Mouse (Mus musculus): ENCODE results near the gene Vmo1. TPM values are rescaled to one million over a fixed set of nuclear protein-coding genes. Genes with fewer than 3 reads are reported as not detected.
"Not testable (repeated sequence)": the region's sequence is repeated elsewhere in the genome, so short reads cannot be mapped to it uniquely, and the experiment has no call there.

Vmo1 gene
- polyA plus RNA-seq, 1 experiment from 2014 or later = not detected

DNA sequence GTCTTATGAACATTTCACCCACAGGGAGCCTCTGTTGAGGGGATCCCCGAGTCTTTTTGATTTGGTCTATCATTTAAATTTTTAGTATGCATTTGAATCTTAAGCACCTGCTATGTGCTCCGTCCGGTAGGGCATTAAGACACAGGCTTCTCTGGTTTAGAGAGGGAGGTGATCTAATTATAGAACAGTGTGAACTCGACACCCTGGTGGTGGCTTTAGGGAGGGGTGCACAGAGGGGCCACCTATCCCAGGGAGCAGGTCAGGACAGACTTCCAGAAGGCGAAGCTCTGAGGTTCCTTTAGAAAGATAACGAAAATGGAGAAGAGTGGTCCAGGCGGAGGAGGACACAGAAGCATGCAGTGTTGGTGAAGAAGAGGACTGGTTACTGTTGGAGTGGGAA is 30.1 kb upstream of the Vmo1 start:
- Histone ChIP-seq H3K27me3 (ENCODE audit: control insufficient read depth, insufficient read depth, low read length) (peaks cover 8% of the 10 kb centered on the region; the same call in 1 of the 2 replicates), H3K4me1 (ENCODE audit: control insufficient read depth, insufficient read depth, low read length) (no peaks in the 10 kb centered on the region), H3K4me2 (ENCODE audit: low read length) (no peak overlapping the region), H3K27ac (replicated peaks; ENCODE audit: low read depth, low read length) (no peak overlapping the region), H3K4me3 (replicated peaks; ENCODE audit: low read depth, low read length) (no peak overlapping the region), H3K36me3 (ENCODE audit: control insufficient read depth, insufficient read depth, low read length) (no peaks in the 10 kb centered on the region), H3K9me3 (ENCODE audit: control insufficient read depth, low read length) (no peaks in the 10 kb centered on the region), H3K9ac (replicated peaks; ENCODE audit: low read length) (no peak overlapping the region)
- no peak for DNase-seq
- ATAC-seq (ENCODE audit: low FRiP score, low TSS enrichment) = no peak
- 72% methylated on average over 7 of the region's 7 CpGs for WGBS

DNA sequence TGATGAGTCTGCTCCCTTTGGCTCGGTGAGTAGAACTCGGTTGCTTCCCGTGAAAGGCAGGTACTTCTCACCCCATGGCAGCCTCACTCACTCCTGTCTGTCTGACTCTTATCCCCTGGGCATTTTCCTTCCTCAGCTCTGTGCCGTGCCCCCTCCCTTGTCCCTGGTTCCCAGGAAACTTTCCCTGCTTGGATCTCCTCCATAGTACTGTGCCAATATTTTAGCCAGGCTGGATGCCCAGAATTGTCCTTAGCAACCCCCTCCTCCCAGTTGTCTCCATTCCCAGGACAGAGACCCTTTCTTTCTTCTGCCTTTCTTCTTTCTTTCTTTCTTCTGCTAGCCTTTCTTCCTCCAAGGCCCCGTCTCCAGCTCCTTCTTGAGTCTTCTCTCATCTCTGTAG is 27.0 kb upstream of the Vmo1 start:
- no peak overlapping the region for H3K27ac ChIP-seq (replicated peaks; ENCODE audit: low read depth, low read length)
- no peaks in the 10 kb centered on the region for H3K9me3 ChIP-seq (ENCODE audit: control insufficient read depth, low read length)
- DNase-seq = peak; percentile 15
- peaks cover 12% of the 10 kb centered on the region; the same call in 1 of the 2 replicates for H3K27me3 ChIP-seq (ENCODE audit: control insufficient read depth, insufficient read depth, low read length)
- WGBS = 79% methylated on average over 5 of the region's 5 CpGs
- ATAC-seq (ENCODE audit: low FRiP score, low TSS enrichment) = no peak
- H3K4me1 ChIP-seq (ENCODE audit: control insufficient read depth, insufficient read depth, low read length) = no peaks in the 10 kb centered on the region
- H3K36me3 ChIP-seq (ENCODE audit: control insufficient read depth, insufficient read depth, low read length) = no peaks in the 10 kb centered on the region
- peak overlapping the region; percentile 72 for H3K4me2 ChIP-seq (ENCODE audit: low read length)
- H3K4me3 ChIP-seq (replicated peaks; ENCODE audit: low read depth, low read length) = no peak overlapping the region
- no peak overlapping the region for H3K9ac ChIP-seq (replicated peaks; ENCODE audit: low read length)

DNA sequence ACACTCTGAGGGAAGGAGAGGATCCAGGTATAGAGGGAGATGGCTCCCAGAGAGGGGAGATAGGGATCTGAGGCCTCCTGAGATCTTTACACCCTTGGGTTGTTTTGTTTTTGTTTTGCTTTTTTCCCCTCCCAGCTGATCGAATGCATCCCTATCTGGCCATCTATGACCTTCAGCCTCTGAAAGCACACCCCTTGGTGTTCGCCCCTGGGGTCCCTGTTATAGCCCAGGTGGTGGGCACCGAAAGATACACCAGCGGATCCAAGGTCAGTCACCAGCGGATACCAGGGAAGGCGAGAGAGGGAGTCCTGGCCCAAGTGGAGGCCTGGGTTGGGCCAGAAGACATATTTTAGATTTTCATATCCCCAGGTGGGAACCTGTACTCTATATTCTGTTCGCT is 26.5 kb upstream of the Vmo1 start:
- peaks cover 12% of the 10 kb centered on the region; the same call in 1 of the 2 replicates for H3K27me3 ChIP-seq (ENCODE audit: control insufficient read depth, insufficient read depth, low read length)
- no peaks in the 10 kb centered on the region for H3K4me1 ChIP-seq (ENCODE audit: control insufficient read depth, insufficient read depth, low read length)
- 91% methylated on average over 7 of the region's 7 CpGs for WGBS
- H3K4me3 ChIP-seq (replicated peaks; ENCODE audit: low read depth, low read length) = peak overlapping the region; percentile 54; the same call in 1 of the 2 replicates
- H3K4me2 ChIP-seq (ENCODE audit: low read length) = peak overlapping the region; percentile 72
- DNase-seq = no peak
- H3K27ac ChIP-seq (replicated peaks; ENCODE audit: low read depth, low read length) = no peak overlapping the region
- H3K9ac ChIP-seq (replicated peaks; ENCODE audit: low read length) = no peak overlapping the region; the same call in 1 of the 2 replicates
- H3K9me3 ChIP-seq (ENCODE audit: control insufficient read depth, low read length) = no peaks in the 10 kb centered on the region
- H3K36me3 ChIP-seq (ENCODE audit: control insufficient read depth, insufficient read depth, low read length) = no peaks in the 10 kb centered on the region
- no peak for ATAC-seq (ENCODE audit: low FRiP score, low TSS enrichment)

DNA sequence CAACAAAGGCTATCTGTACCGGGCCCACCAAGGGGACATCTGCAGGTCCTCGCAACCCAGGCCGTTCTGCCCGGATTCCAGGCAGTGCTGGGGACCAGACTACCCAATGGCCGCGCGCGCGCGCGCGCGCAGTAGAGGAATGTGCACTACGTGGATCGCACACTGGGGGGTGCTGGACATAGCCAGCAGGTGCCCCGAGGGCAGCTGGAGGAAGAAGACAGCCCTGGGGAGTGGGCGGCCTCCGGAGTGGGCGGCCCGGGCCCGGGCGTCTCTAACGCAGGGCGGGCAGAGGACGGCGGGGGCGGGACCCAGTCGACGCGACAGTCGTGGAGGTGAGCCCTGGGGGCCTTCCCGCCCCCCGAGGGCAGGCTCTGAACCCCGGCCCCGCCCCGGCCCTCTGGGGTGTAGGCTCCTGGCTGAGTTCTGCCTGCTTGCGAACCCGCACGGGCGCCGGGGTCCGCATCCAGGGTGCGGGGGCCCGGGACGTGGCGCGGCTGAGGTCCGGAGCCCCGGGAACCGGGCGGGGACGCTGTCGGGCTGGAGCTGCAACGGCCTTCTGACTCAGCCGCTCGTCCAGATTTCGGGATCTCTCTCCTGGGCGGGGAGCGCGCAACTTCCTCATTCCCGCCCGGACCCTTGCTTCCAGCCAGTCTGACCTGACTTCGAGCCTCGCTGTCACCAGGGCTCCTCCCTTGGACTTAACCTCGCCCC is 25.6 kb upstream of the Vmo1 start, which contains the start of gene Pld2:
Gene Pld2 (plus strand): TSS at position 188 of the 711 bp plus-strand sequence.
- WGBS = under 1% methylated on average over 64 of the region's 65 CpGs
- no peak within 1 kb of the TSS for H3K27ac ChIP-seq (replicated peaks; ENCODE audit: low read depth, low read length)
- no peaks in the 10 kb centered on the region for H3K4me1 ChIP-seq (ENCODE audit: control insufficient read depth, insufficient read depth, low read length)
- no peaks in the 10 kb centered on the region for H3K9me3 ChIP-seq (ENCODE audit: control insufficient read depth, low read length)
- peak within 1 kb of the TSS; percentile 54 for H3K4me3 ChIP-seq (replicated peaks; ENCODE audit: low read depth, low read length)
- DNase-seq (peak; percentile 90), ATAC-seq (ENCODE audit: low FRiP score, low TSS enrichment) (peak; percentile 57; the same call in 1 of the 2 replicates)
- H3K27me3 ChIP-seq (ENCODE audit: control insufficient read depth, insufficient read depth, low read length) = peaks cover 12% of the 10 kb centered on the region; the same call in 1 of the 2 replicates
- peak within 1 kb of the TSS; percentile 72 for H3K4me2 ChIP-seq (ENCODE audit: low read length)
- H3K36me3 ChIP-seq (ENCODE audit: control insufficient read depth, insufficient read depth, low read length) = no peaks in the 10 kb centered on the region
- H3K9ac ChIP-seq (replicated peaks; ENCODE audit: low read length) = peak within 1 kb of the TSS; percentile 46

DNA sequence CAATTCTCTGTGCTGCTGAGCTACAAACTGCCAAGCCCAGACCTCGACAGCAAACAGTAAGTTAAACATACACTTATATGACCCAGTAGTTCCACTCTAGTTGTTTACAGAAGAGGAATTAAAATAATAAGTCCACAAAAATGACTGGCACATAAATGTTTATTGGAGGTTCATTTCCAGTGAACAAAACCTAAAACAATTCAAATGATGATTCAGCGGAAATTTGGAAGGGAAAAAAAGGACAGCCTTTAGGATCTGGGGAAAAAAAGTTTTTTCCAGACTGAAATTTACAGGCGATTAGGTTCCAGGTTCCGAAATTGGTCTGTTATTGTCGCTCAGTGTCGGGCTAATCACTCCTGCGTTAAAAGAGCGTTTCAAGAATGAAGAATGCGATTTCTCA is 25.0 kb upstream of the Vmo1 start:
- Histone ChIP-seq H3K9ac (replicated peaks; ENCODE audit: low read length) (peak overlapping the region; percentile 46; the same call in 1 of the 2 replicates), H3K36me3 (ENCODE audit: control insufficient read depth, insufficient read depth, low read length) (no peaks in the 10 kb centered on the region), H3K9me3 (ENCODE audit: control insufficient read depth, low read length) (no peaks in the 10 kb centered on the region), H3K27ac (replicated peaks; ENCODE audit: low read depth, low read length) (no peak overlapping the region), H3K4me2 (ENCODE audit: low read length) (peak overlapping the region; percentile 72), H3K4me3 (replicated peaks; ENCODE audit: low read depth, low read length) (peak overlapping the region; percentile 54), H3K27me3 (ENCODE audit: control insufficient read depth, insufficient read depth, low read length) (peaks cover 12% of the 10 kb centered on the region; the same call in 1 of the 2 replicates), H3K4me1 (ENCODE audit: control insufficient read depth, insufficient read depth, low read length) (no peaks in the 10 kb centered on the region)
- WGBS = 19% methylated on average over 9 of the region's 9 CpGs
- no peak for DNase-seq
- no peak for ATAC-seq (ENCODE audit: low FRiP score, low TSS enrichment)

DNA sequence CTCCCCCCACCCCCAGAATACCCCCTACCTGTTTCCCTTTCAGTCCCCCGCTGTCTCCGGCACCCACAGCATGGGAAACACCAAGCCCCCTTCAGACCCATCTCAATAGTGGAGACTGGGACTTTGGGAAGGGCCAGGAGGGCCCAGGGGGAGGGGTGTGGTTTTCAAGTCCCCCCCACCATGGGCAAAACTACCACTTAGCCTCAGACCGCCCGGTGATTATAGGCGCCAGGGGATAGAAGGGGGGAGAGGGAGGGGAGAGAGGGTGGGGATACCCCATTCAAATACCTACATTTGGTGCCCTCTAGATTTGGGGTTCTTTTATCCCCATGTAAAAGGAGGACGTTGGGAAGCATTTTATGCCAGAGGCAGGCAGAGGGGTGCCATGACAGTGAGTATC is 18.4 kb upstream of the Vmo1 start, which contains the start of gene Gm40193:
Gene Gm40193 (minus strand): TSS at position 101 of the 400 bp plus-strand sequence.
- WGBS = 80% methylated on average over 6 of the region's 6 CpGs
- H3K9me3 ChIP-seq (ENCODE audit: control insufficient read depth, low read length) = no peaks in the 10 kb centered on the region
- H3K27ac ChIP-seq (replicated peaks; ENCODE audit: low read depth, low read length) = no peak within 1 kb of the TSS
- no peaks in the 10 kb centered on the region for H3K4me1 ChIP-seq (ENCODE audit: control insufficient read depth, insufficient read depth, low read length)
- H3K4me3 ChIP-seq (replicated peaks; ENCODE audit: low read depth, low read length) = no peak within 1 kb of the TSS
- no peaks in the 10 kb centered on the region for H3K27me3 ChIP-seq (ENCODE audit: control insufficient read depth, insufficient read depth, low read length)
- ATAC-seq (ENCODE audit: low FRiP score, low TSS enrichment) = no peak
- no peak within 1 kb of the TSS for H3K9ac ChIP-seq (replicated peaks; ENCODE audit: low read length)
- no peak within 1 kb of the TSS for H3K4me2 ChIP-seq (ENCODE audit: low read length)
- DNase-seq = no peak
- H3K36me3 ChIP-seq (ENCODE audit: control insufficient read depth, insufficient read depth, low read length) = peaks cover 13% of the 10 kb centered on the region

DNA sequence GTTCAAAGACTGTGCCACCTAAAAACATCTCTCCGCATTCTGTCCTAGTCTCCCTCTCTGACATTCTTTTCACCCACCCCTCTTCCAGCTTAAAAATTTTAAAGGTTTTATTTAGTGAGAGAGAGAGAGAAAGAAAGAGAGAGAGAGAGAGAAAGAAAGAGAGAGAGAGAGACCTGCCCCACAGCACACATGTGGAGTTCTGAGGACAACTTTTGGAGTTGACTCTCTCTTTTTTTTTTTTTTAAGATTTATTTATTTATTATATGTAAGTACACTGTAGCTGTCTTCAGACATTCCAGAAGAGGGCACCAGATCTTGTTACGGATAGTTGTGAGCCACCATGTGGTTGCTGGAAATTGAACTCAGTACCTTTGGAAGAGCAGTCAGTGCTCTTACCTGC is 16.6 kb upstream of the Vmo1 start:
- not testable (repeated sequence) for H3K4me3 ChIP-seq (replicated peaks; ENCODE audit: low read depth, low read length); ATAC-seq (ENCODE audit: low FRiP score, low TSS enrichment); DNase-seq; H3K27ac ChIP-seq (replicated peaks; ENCODE audit: low read depth, low read length); H3K27me3 ChIP-seq (ENCODE audit: control insufficient read depth, insufficient read depth, low read length); H3K4me1 ChIP-seq (ENCODE audit: control insufficient read depth, insufficient read depth, low read length); H3K9me3 ChIP-seq (ENCODE audit: control insufficient read depth, low read length); H3K4me2 ChIP-seq (ENCODE audit: low read length); H3K9ac ChIP-seq (replicated peaks; ENCODE audit: low read length)
- peaks cover 28% of the 10 kb centered on the region for H3K36me3 ChIP-seq (ENCODE audit: control insufficient read depth, insufficient read depth, low read length)
- 74% methylated on average over 2 of the region's 2 CpGs for WGBS

DNA sequence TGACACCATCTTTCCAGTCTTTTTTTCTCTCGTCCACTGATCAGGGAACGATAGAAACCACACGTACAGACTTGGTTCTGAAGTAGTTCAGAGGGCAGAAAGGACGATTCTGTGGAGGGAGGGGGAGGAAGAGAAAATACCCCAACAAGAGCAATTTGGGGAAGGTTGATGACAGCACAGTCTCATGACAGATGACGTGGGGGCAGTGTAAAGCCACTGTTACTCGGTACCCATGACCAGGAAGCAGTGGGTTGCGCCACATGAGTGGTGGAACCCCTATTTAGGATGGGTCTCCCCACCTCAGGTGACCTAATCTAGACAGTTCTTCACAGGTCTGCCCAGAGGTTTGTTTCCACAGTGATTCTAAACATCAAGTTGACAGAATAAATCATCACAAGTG is 14.2 kb upstream of the Vmo1 start:
- Histone ChIP-seq H3K4me3 (replicated peaks; ENCODE audit: low read depth, low read length) (no peak overlapping the region), H3K4me2 (ENCODE audit: low read length) (no peak overlapping the region), H3K9me3 (ENCODE audit: control insufficient read depth, low read length) (no peaks in the 10 kb centered on the region), H3K9ac (replicated peaks; ENCODE audit: low read length) (no peak overlapping the region), H3K27me3 (ENCODE audit: control insufficient read depth, insufficient read depth, low read length) (no peaks in the 10 kb centered on the region), H3K36me3 (ENCODE audit: control insufficient read depth, insufficient read depth, low read length) (peaks cover 28% of the 10 kb centered on the region), H3K4me1 (ENCODE audit: control insufficient read depth, insufficient read depth, low read length) (peaks cover 7% of the 10 kb centered on the region; the same call in 1 of the 2 replicates), H3K27ac (replicated peaks; ENCODE audit: low read depth, low read length) (no peak overlapping the region)
- ATAC-seq (ENCODE audit: low FRiP score, low TSS enrichment) (no peak), DNase-seq (no peak)
- WGBS = 92% methylated on average over 7 of the region's 7 CpGs

DNA sequence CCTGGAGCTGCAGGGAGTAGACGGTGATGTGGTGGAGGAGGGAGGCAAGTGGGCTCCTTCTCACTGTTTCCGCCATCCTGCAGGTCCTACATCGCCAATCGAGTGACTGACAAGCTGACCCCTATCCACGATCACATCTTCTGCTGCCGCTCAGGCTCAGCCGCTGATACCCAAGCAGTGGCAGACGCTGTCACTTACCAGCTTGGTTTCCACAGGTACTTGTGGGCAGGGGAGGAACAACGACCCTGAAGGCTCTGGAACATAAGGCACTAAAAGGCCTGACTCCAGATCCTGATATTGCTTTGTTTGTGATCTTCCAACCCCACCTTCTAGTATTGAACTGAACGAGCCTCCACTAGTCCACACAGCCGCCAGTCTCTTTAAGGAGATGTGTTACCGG is 11.8 kb upstream of the Vmo1 start:
- H3K27me3 ChIP-seq (ENCODE audit: control insufficient read depth, insufficient read depth, low read length) = no peaks in the 10 kb centered on the region
- H3K4me2 ChIP-seq (ENCODE audit: low read length) = peak overlapping the region; percentile 85
- DNase-seq (no peak), ATAC-seq (ENCODE audit: low FRiP score, low TSS enrichment) (no peak)
- no peak overlapping the region for H3K27ac ChIP-seq (replicated peaks; ENCODE audit: low read depth, low read length)
- WGBS = 92% methylated on average over 12 of the region's 12 CpGs
- peak overlapping the region; percentile 66; the same call in 1 of the 2 replicates for H3K9ac ChIP-seq (replicated peaks; ENCODE audit: low read length)
- H3K9me3 ChIP-seq (ENCODE audit: control insufficient read depth, low read length) = no peaks in the 10 kb centered on the region
- H3K36me3 ChIP-seq (ENCODE audit: control insufficient read depth, insufficient read depth, low read length) = peaks cover 28% of the 10 kb centered on the region
- H3K4me3 ChIP-seq (replicated peaks; ENCODE audit: low read depth, low read length) = peak overlapping the region; percentile 63
- peaks cover 7% of the 10 kb centered on the region; the same call in 1 of the 2 replicates for H3K4me1 ChIP-seq (ENCODE audit: control insufficient read depth, insufficient read depth, low read length)

Measured in midbrain, embryonic 14.5 days (tissue).